Mouse (Mus musculus) retina, postnatal 7 days (tissue): ENCODE results near the gene Saa4.
"Not testable (repeated sequence)": the region's sequence is repeated elsewhere in the genome, so short reads cannot be mapped to it uniquely, and the experiment has no call there.

Experiments
- DNase-seq: peaks from one replicate; pipeline ENCODE4 v3.0.0-alpha.2; 2012; ENCODE audit warnings: low read depth, low spot score

The Saa4 gene

GRCm38 (mm10) chr7:46732458-46732857 is at the start of gene Saa4:
TSS of gene Saa4 (minus strand) at chr7:46732603.
- no peak for DNase-seq

GRCm38 (mm10) chr7:46770706-46771105 is 38.3 kb upstream of the Saa4 start:
- DNase-seq: peak; percentile 56

- no peak for DNase-seq
Measured at GRCm38 (mm10) chr7:46768451-46768850, 36.0 kb upstream of the Saa4 start.

GRCm38 (mm10) chr7:46767371-46767770 is 35.0 kb upstream of the Saa4 start:
- DNase-seq: no peak

GRCm38 (mm10) chr7:46764672-46765071 is 32.3 kb upstream of the Saa4 start:
- no peak for DNase-seq

GRCm38 (mm10) chr7:46762601-46763000 is 30.2 kb upstream of the Saa4 start:
- DNase-seq: no peak

GRCm38 (mm10) chr7:46761049-46761795 is 28.8 kb upstream of the Saa4 start:
- DNase-seq: no peak

- DNase-seq: no peak
Measured at GRCm38 (mm10) chr7:46751490-46751889, 19.1 kb upstream of the Saa4 start, which contains the start of gene Saa2. TSS of gene Saa2 (plus strand) at chr7:46751790.

- no peak for DNase-seq
Measured at GRCm38 (mm10) chr7:46748459-46748858, 16.1 kb upstream of the Saa4 start.

GRCm38 (mm10) chr7:46746381-46746780 is 14.0 kb upstream of the Saa4 start:
- DNase-seq: no peak

- DNase-seq: no peak
Measured at GRCm38 (mm10) chr7:46745816-46746215, 13.4 kb upstream of the Saa4 start.

GRCm38 (mm10) chr7:46742880-46743279 is 10.5 kb upstream of the Saa4 start, which contains the start of gene Saa1:
TSS of gene Saa1 (minus strand) at chr7:46742980.
- DNase-seq: not testable (repeated sequence)

- not testable (repeated sequence) for DNase-seq
Measured at GRCm38 (mm10) chr7:46740041-46740440, 7.6 kb upstream of the Saa4 start.

- no peak for DNase-seq
Measured at GRCm38 (mm10) chr7:46738561-46739460, 6.4 kb upstream of the Saa4 start.

GRCm38 (mm10) chr7:46734983-46735382 is 2.6 kb upstream of the Saa4 start:
- no peak for DNase-seq

GRCm38 (mm10) chr7:46727584-46727983 is 4.8 kb downstream of the Saa4 start:
- DNase-seq: no peak

GRCm38 (mm10) chr7:46724396-46724795 is 8.0 kb downstream of the Saa4 start:
- no peak for DNase-seq

- no peak for DNase-seq
Measured at GRCm38 (mm10) chr7:46723849-46724248, 8.6 kb downstream of the Saa4 start.

GRCm38 (mm10) chr7:46723354-46723753 is 9.0 kb downstream of the Saa4 start:
- DNase-seq: no peak

- no peak for DNase-seq
Measured at GRCm38 (mm10) chr7:46720460-46720859, 11.9 kb downstream of the Saa4 start.

GRCm38 (mm10) chr7:46719526-46719925 is 12.9 kb downstream of the Saa4 start:
- DNase-seq: no peak

- no peak for DNase-seq
Measured at GRCm38 (mm10) chr7:46718591-46719270, 13.7 kb downstream of the Saa4 start.
